Mouse (Mus musculus): ENCODE results near the gene Olfr1428. TPM values are rescaled to one million over a fixed set of nuclear protein-coding genes. Genes with fewer than 3 reads are reported as not detected.
"Not testable (repeated sequence)": the region's sequence is repeated elsewhere in the genome, so short reads cannot be mapped to it uniquely, and the experiment has no call there.

Olfr1428 gene
- total RNA-seq (2021), result not detected
- long read RNA-seq, result 0 reads

DNA sequence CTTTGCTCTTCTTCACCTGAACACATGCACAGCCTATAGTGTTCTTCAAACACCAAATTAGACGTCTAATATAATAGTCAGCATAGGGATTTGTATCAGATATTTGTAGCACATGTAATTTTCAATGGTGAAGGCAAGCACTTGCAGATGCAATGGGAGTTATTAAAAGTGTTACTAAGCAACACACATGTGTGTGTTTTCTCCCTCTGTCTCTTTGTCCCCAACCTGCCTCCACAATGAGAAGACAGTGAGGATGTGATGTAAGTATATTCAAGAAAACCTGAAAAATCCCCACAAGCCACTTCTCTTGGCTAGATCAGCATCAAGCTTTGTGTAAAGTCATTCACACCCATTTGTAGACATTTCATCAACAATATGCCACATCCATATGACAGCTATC lies at the start of gene Olfr1428:
TSS of gene Olfr1428 (minus strand) at position 101 of the 400 bp plus-strand sequence.
- DNase-seq (ENCODE audit: low spot score in 2 of 2), result no peak

DNA sequence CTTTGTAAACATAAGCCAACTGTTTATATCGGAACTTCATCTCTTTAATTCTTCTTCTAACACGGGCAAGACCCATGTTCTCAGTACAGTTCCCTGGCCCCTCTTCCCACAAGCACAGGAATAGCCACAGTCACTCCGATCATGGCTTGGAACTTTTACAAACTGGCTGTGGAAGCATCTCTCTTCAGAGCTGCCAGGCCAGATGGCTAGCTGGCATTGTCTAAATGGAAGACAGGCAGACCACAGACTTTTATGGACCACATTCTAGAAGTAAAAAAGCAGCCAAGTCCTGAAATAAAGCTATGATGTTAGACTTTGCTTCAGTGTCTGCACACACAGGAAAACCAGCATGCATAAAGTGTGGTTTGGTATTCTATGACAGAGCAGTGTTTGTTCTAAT lies 29.8 kb upstream of the Olfr1428 start:
- peak; percentile 19 to 38 for DNase-seq (ENCODE audit: low spot score in 2 of 2)

DNA sequence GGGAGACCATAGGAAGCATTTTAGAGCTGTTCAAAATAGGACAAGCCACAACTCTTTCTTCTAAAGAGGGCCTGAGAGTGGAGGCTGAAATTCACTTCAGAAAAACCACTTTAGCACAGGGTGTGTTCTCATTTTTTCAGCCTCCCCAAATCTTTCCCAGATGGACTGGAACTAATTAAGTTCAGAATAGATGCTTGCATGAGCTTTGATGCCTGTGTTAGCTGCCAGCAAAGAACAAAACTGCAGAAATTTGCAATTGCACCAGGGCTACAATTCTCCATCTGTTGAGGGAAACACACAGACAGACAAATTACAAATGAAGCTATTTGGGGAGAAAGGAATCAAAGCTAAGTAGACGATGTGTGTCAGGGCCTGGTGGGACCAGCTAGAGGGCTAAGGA lies 27.7 kb upstream of the Olfr1428 start:
- DNase-seq (ENCODE audit: low spot score in 2 of 2), result peak; percentile 22 to 42

DNA sequence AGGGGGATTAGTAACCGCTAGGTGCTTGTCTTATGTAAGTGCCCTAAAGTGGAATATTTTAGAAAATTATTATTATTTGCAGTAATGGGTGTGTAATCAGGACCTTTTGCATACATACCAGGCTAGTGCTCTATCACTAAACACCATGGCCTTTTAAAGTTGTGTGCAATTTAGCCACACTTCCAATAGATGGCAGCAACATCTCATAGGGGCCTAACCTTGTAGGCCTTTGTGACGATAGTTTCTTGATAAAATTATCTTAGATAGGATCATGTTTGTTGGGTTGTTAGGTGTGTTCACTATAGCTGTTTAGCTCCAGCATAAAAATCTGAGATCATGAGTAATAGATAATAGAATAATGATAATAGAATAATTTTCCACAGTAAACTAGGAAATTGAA lies 18.6 kb upstream of the Olfr1428 start:
- peak; percentile 32 to 50 for DNase-seq (ENCODE audit: low spot score in 2 of 2)

DNA sequence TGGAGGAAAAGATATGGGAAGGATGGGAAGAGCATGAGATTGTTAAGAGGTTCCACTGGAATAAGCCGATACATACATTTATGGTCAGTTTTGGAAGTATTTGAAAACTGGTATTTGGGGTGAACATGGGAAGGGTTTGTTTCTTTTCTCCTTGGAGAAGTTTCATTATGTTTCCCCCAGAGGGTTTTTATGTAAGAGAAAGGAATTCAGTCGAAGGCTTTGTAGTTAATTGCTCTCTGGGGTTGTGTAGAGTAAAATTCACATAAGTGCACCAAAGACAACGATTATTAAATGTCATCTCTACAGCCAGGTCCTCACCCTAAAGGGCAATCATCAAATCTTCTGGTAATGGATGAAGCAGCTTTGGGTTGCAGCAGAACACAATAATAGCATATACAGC lies 7.4 kb upstream of the Olfr1428 start, which contains the start of gene Olfr76:
TSS of gene Olfr76 (minus strand) at position 101 of the 400 bp plus-strand sequence.
- DNase-seq (ENCODE audit: low spot score in 2 of 2), result no peak

DNA sequence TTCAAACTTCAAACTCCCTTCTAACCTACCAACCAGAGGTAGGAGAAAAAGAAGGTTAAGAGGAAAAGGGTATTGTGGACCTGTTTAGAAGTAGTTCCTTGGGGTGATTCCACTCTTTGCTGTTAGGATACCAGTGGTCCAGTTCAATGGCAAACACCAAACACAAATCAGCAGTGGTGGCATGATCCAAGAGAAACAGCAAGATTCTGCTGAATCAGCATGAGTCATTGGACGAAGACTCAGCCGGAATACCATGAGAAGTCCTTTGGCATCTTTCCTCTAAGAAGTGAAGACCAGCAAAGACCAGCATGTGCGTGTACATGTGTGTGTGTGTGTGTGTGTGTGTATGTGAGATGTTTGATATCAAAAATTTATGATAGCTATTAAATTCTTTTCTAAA lies 767 bp upstream of the Olfr1428 start:
- DNase-seq (ENCODE audit: low spot score in 2 of 2), result no peak

DNA sequence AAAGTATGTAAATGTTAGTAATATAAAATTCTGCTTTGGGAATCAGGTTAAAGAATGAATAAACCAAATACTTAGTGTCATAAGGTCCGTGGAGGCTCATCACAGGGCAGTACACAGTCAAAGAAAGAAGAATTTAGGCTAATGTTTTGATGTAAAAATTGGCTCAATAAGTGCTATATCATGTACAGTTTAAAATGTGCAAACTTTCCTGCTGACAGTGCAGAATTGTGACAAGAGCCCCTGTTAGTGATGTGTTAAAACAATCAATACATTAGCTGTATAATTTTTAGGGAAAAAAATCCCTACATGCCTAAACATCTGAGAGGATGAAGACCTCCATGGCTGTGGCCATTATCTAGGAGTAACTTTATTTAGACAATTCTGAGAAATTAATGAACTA lies 1.9 kb downstream of the Olfr1428 start:
- DNase-seq (ENCODE audit: low spot score in 2 of 2), result no peak

DNA sequence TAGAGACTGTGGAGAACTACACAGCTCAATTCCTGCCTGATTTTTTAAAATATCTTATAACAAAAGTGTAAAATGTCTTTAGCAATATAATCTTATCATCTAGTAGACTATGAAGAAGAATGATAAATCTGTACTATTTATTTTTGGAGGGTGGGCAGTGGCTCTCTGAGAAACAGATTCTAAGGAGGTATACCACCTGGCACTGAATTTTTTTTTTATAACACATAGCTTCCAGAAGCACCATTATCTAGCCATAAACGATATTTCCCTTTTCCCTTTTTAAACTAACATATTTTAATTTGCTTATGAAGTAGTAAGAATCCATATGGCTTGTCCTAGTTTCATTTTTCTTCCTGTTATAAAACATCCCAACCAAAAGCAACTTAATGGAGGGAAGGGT lies 11.2 kb downstream of the Olfr1428 start:
- no peak for DNase-seq (ENCODE audit: low spot score in 2 of 2)

DNA sequence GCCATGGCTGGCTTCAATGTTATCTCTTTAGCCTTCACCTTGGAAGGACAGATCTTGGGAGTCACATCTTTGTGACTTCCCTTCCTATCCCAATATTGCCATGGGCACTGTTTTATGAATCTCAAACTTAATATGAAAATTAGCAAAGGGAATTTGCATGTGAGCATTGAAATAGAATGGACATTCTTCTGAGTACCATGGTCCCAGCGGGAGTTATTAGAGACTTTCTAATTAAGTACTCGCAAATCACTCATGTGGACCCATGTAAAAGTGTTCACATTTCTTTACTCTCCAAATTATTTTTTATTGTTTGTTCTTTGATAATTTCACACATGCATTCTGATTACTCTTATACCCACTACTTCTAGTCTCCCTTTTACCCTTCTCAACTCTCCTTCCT lies 12.5 kb downstream of the Olfr1428 start, which contains the start of gene Olfr1427:
TSS of gene Olfr1427 (minus strand) at position 101 of the 400 bp plus-strand sequence.
- DNase-seq (ENCODE audit: low spot score in 2 of 2), result no peak

DNA sequence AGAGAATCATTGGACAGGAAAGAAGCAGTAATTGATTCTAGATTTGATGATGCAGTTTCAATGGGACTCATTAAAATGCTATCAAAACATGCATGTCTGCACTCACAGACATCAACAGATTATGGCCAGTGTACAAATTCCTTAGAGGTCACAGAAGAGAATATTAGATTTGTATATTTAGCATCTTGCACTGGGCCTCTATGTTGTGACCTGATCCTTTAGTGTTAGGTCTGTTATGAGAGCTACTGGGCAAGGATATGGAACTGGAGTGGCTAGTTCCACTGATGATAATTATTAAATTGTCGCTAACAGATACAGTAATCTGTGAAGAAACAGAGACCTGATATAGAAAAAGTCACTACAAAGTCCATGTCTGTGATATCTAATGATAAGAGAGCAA lies 23.8 kb downstream of the Olfr1428 start, which contains the start of gene Olfr1426:
TSS of gene Olfr1426 (minus strand) at position 101 of the 400 bp plus-strand sequence.
- DNase-seq (ENCODE audit: low spot score in 2 of 2), result no peak

DNA sequence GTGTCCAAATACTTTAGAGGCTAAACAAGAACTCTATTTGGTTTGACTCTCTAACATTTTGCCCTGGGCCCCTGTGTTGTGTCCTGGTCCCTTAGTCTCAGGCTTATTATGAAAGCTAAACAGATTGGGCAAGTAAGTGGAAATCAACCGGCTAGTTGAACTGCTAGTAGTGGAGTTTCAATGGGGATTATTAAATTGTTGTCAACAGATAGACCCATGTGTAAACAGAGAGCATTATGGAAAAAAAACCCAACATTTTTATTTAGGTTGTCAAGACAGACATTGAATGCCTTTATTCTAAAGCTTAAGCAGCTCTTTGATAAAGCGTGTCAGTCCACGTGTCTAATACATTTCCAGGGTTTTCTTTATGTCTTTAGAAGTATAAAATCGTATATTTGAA lies 38.1 kb downstream of the Olfr1428 start, which contains the start of gene Olfr1425:
TSS of gene Olfr1425 (minus strand) at position 101 of the 400 bp plus-strand sequence.
- DNase-seq (ENCODE audit: low spot score in 2 of 2), result not testable (repeated sequence)

DNA sequence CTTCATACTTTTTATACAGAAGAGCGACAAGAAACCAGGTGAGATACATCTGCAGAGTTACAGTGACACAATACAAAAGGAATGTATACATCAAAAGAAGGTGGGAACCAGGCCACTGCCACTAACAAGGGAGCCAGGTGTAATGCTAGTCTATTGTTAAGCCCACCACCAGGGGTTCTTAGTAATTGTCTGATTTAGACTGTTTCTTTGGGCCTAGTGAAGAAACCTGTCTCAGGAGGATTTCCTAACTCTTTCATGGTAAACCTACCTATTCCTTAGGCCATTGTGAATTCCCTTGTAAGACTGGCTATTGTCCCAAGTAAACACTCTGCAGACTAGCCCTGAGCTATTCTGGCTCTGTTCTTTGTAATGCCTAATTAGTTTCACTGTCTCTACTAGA lies 46.2 kb downstream of the Olfr1428 start:
- not testable (repeated sequence) for DNase-seq (ENCODE audit: low spot score in 2 of 2)

DNA sequence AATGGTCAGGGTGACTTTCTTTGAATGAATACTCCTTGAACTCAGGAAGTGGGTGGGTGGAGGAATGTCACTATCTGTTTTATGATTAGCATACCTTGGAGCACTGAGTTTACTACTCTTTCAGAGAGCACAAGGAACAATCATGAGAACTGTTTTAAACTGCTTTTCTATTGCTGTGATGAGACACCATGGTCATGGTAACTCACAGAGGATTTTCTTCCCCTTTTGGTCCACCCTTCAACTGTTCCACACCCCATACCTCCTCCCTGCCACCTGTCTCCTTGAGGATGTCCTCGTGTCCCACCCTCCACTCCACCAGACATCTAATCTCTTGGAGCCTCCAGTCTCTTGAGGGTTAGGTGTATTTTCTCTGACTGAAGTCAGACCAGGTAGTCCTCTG lies 47.9 kb downstream of the Olfr1428 start:
- DNase-seq (ENCODE audit: low spot score in 2 of 2), result not testable (repeated sequence)

DNA sequence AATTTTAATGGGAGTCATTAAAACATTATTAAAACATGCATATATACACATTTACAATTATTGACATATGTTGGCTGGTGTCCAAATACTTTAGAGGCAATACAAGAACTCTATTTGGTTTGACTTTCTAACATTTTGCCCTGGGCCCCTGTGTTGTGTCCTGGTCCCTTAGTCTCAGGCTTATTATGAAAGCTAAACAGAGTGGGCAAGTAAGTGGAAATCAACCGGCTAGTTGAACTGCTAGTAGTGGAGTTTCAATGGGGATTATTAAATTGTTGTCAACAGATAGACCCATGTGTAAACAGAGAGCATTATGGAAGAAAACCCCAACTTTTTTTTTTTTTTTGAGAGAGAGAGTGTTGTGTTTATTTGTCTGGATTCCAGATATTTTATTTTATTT lies 53.1 kb downstream of the Olfr1428 start, which contains the start of gene Olfr1424:
TSS of gene Olfr1424 (minus strand) at position 101 of the 400 bp plus-strand sequence.
- not testable (repeated sequence) for DNase-seq (ENCODE audit: low spot score in 2 of 2)

Other genes starting within 250 kb of the Olfr1428 start
- not detected for gene Olfr1419, start 240.8 kb downstream of the Olfr1428 start, total RNA-seq (2021)
- not detected for gene Olfr1420, start 229.3 kb downstream of the Olfr1428 start, total RNA-seq (2021)
- gene Patl1, start 203.5 kb downstream of the Olfr1428 start, total RNA-seq (2021), result 10 to 100 TPM; 20.3 to 22.3 TPM
- gene Osbp, start 150.0 kb downstream of the Olfr1428 start, total RNA-seq (2021), result 10 to 100 TPM; 54.2 to 56.3 TPM
- gene Olfr1423, start 74.6 kb downstream of the Olfr1428 start, total RNA-seq (2021), result not detected
- not detected for gene Olfr1424, start 53.2 kb downstream of the Olfr1428 start, total RNA-seq (2021)
- not detected for gene Olfr1425, start 38.2 kb downstream of the Olfr1428 start, total RNA-seq (2021)
- gene Olfr1426, start 23.9 kb downstream of the Olfr1428 start, total RNA-seq (2021), result not detected
- not detected for gene Olfr1427, start 12.6 kb downstream of the Olfr1428 start, total RNA-seq (2021)
- not detected for gene Olfr76, start 7.3 kb upstream of the Olfr1428 start, total RNA-seq (2021)
- gene Olfr1555-ps1, start 54.2 kb upstream of the Olfr1428 start, total RNA-seq (2021), result not detected
- not detected for gene Olfr1431, start 84.7 kb upstream of the Olfr1428 start, total RNA-seq (2021)
- not detected for gene Olfr1432, start 116.7 kb upstream of the Olfr1428 start, total RNA-seq (2021)
- not detected for gene Olfr262, start 125.8 kb upstream of the Olfr1428 start, total RNA-seq (2021)
- not detected for gene Olfr235, start 145.1 kb upstream of the Olfr1428 start, total RNA-seq (2021)
- gene Olfr1434, start 164.0 kb upstream of the Olfr1428 start, total RNA-seq (2021), result not detected
- gene Olfr1436, start 183.2 kb upstream of the Olfr1428 start, total RNA-seq (2021), result not detected
- gene Olfr1437, start 209.2 kb upstream of the Olfr1428 start, total RNA-seq (2021), result not detected
- gene Olfr1438-ps1, start 220.0 kb upstream of the Olfr1428 start, total RNA-seq (2021), result not detected

Data from layer of hippocampus, postnatal 10 days (tissue).